Mouse (Mus musculus): ENCODE results near the gene Ncoa1. TPM values are rescaled to one million over a fixed set of nuclear protein-coding genes. Genes with fewer than 3 reads are reported as not detected.

The Ncoa1 gene
- polyA plus RNA-seq, 1 experiment from 2014 or later = 20.9 TPM

- H3K4me2 ChIP-seq (replicated peaks) = no peak overlapping the region
- 89% methylated on average over 4 of the region's 4 CpGs for WGBS
- H3K4me1 ChIP-seq = no peaks in the 10 kb centered on the region
- H3K4me3 ChIP-seq = no peak overlapping the region
- no peak overlapping the region for H3K27ac ChIP-seq (replicated peaks)
- no peaks in the 10 kb centered on the region for H3K9me3 ChIP-seq
- no peak overlapping the region for H3K9ac ChIP-seq (replicated peaks)
- H3K27me3 ChIP-seq = no peaks in the 10 kb centered on the region
- ATAC-seq (replicated peaks) = no peak
- H3K36me3 ChIP-seq = peaks cover 20% of the 10 kb centered on the region; the same call in 1 of the 2 replicates
These were observed 278.3 kb downstream of the Ncoa1 start for GRCm38 (mm10) chr12:4198702-4199101.

Other genes starting within 250 kb of the Ncoa1 start
- gene Ptrhd1, start 243.2 kb downstream of the Ncoa1 start, polyA plus RNA-seq (2015; fragmentation: Nextera tagmentation; extraction: Ambion mirVana) = 5.5 and 5.6 TPM in 2 replicates
- gene Cenpo, start 242.9 kb downstream of the Ncoa1 start, polyA plus RNA-seq (2015; fragmentation: Nextera tagmentation; extraction: Ambion mirVana) = 9.7 and 11.4 TPM in 2 replicates
- gene Itsn2, start 115.5 kb upstream of the Ncoa1 start, polyA plus RNA-seq (2015; fragmentation: Nextera tagmentation; extraction: Ambion mirVana) = 21.2 and 21.5 TPM in 2 replicates
- not detected in 2 replicates for gene Gm3625, start 115.7 kb upstream of the Ncoa1 start, polyA plus RNA-seq (2015; fragmentation: Nextera tagmentation; extraction: Ambion mirVana)

Measured in forebrain, embryonic 15.5 days (tissue).